Mouse (Mus musculus) neural tube, embryonic 12.5 days (tissue): ENCODE data around the gene Katnal1. TPM values are rescaled to one million over a fixed set of nuclear protein-coding genes. Genes with fewer than 3 reads are reported as not detected.

Source experiments
- ATAC-seq: fragments of 200-750 bp; cut with Nextera tagmentation; 2 replicates; pipeline ENCODE4 v1.8.0; 2017; ENCODE audit warnings: low read depth, mild to moderate bottlenecking, moderate TSS enrichment, moderate library complexity; ENCODE audit not compliant: low FRiP score
- H3K27ac ChIP-seq: fragments of 300-500 bp; sonication (generic); 2 replicates; pipeline ENCODE4 v1.5.1; 2016
- H3K27me3 ChIP-seq: fragments of 300-500 bp; sonication (generic); replicated peaks from 2 replicates; pipeline ENCODE4 v1.6.1; 2016; ENCODE audit warnings: mild to moderate bottlenecking
- H3K36me3 ChIP-seq: fragments of 300-500 bp; sonication (generic); 2 replicates; pipeline ENCODE4 v1.6.1; 2016; ENCODE audit warnings: mild to moderate bottlenecking
- H3K4me1 ChIP-seq: fragments of 300-500 bp; sonication (generic); 2 replicates; pipeline ENCODE4 v1.6.1; 2016
- H3K4me2 ChIP-seq: fragments of 300-500 bp; sonication (generic); replicated peaks from 2 replicates; pipeline ENCODE4 v1.6.1; 2016; ENCODE audit warnings: mild to moderate bottlenecking
- H3K4me3 ChIP-seq: fragments of 300-500 bp; sonication (generic); 2 replicates; pipeline ENCODE4 v1.5.1; 2016
- H3K9ac ChIP-seq: fragments of 300-500 bp; sonication (generic); 2 replicates; pipeline ENCODE4 v1.6.1; 2016; ENCODE audit warnings: mild to moderate bottlenecking
- H3K9me3 ChIP-seq: fragments of 300-500 bp; sonication (generic); 2 replicates; pipeline ENCODE4 v1.6.1; 2016; ENCODE audit warnings: mild to moderate bottlenecking
- WGBS: fragments of 180-500 bp; shearing (Covaris S2); methylation state at CpG from one replicate; pipeline ENCODE4 v1.1.7; 2016; 5-methylcytosine and 5-hydroxymethylcytosine counted together
- polyA plus RNA-seq: library from polyadenylated mRNA; unstranded; fragments of >200 nt; fragmentation: Nextera tagmentation; extraction: Ambion mirVana; gene quantifications from 2 replicates; pipeline ENCODE4 v1.2.1, GENCODE M21; 2016

Katnal1 gene
- polyA plus RNA-seq, 1 experiment from 2014 or later = 36.6 TPM

- Histone ChIP-seq H3K9ac (no peak overlapping the region), H3K36me3 (peaks cover 49% of the 10 kb centered on the region), H3K27me3 (no peaks in the 10 kb centered on the region), H3K4me1 (no peaks in the 10 kb centered on the region), H3K4me2 (no peak overlapping the region), H3K9me3 (no peaks in the 10 kb centered on the region), H3K27ac (no peak overlapping the region), H3K4me3 (no peak overlapping the region)
- no peak for ATAC-seq
- WGBS = 69% methylated on average over 5 of the region's 5 CpGs
These were observed 11.1 kb downstream of the Katnal1 start for GRCm38 (mm10) chr5:148918049-148918448.

GRCm38 (mm10) chr5:148916775-148917174 is 12.3 kb downstream of the Katnal1 start:
- no peak overlapping the region for H3K4me2 ChIP-seq
- no peak overlapping the region for H3K9ac ChIP-seq
- H3K27me3 ChIP-seq = no peaks in the 10 kb centered on the region
- no peak overlapping the region for H3K4me3 ChIP-seq
- H3K27ac ChIP-seq = no peak overlapping the region
- H3K36me3 ChIP-seq = peaks cover 55% of the 10 kb centered on the region
- H3K9me3 ChIP-seq = no peaks in the 10 kb centered on the region
- 86% methylated on average over 6 of the region's 6 CpGs for WGBS
- no peak for ATAC-seq
- no peaks in the 10 kb centered on the region for H3K4me1 ChIP-seq

- Histone ChIP-seq H3K4me3 (no peak overlapping the region), H3K9ac (no peak overlapping the region), H3K4me2 (no peak overlapping the region), H3K36me3 (peaks cover 40% of the 10 kb centered on the region), H3K4me1 (peaks cover 21% of the 10 kb centered on the region), H3K27ac (no peak overlapping the region), H3K9me3 (no peaks in the 10 kb centered on the region), H3K27me3 (no peaks in the 10 kb centered on the region)
- 63% methylated on average over 3 of the region's 3 CpGs for WGBS
- ATAC-seq = no peak
These were observed 16.9 kb downstream of the Katnal1 start for GRCm38 (mm10) chr5:148912262-148912661.

- no peak for ATAC-seq
These were observed 19.1 kb downstream of the Katnal1 start for GRCm38 (mm10) chr5:148910066-148910465.

GRCm38 (mm10) chr5:148909402-148909801 is 19.7 kb downstream of the Katnal1 start:
- Histone ChIP-seq H3K9ac (no peak overlapping the region), H3K4me1 (peaks cover 29% of the 10 kb centered on the region), H3K4me2 (peak overlapping the region; percentile 12; the same call in 1 of the 2 replicates), H3K36me3 (peaks cover 27% of the 10 kb centered on the region), H3K9me3 (no peaks in the 10 kb centered on the region), H3K4me3 (no peak overlapping the region), H3K27ac (no peak overlapping the region), H3K27me3 (no peaks in the 10 kb centered on the region)
- ATAC-seq = no peak
- 34% methylated on average over 6 of the region's 6 CpGs for WGBS

More at GRCm38 (mm10) chr5:148910066-148910465, 19.1 kb downstream of the Katnal1 start:
- no peaks in the 10 kb centered on the region for H3K27me3 ChIP-seq
- H3K4me2 ChIP-seq = no peak overlapping the region
- H3K27ac ChIP-seq = no peak overlapping the region
- H3K9ac ChIP-seq = no peak overlapping the region
- no peaks in the 10 kb centered on the region for H3K9me3 ChIP-seq
- H3K36me3 ChIP-seq = peaks cover 26% of the 10 kb centered on the region
- WGBS = 97% methylated on average over 4 of the region's 4 CpGs
- H3K4me3 ChIP-seq = no peak overlapping the region
- H3K4me1 ChIP-seq = peaks cover 29% of the 10 kb centered on the region

- Histone ChIP-seq H3K9ac (no peak overlapping the region), H3K9me3 (no peaks in the 10 kb centered on the region), H3K4me2 (peak overlapping the region; percentile 12; the same call in 1 of the 2 replicates), H3K4me1 (peaks cover 29% of the 10 kb centered on the region), H3K4me3 (no peak overlapping the region), H3K36me3 (peaks cover 31% of the 10 kb centered on the region), H3K27me3 (no peaks in the 10 kb centered on the region), H3K27ac (no peak overlapping the region; the same call in 1 of the 2 replicates)
- WGBS = 21% methylated on average over 7 of the region's 7 CpGs
- peak; percentile 56 for ATAC-seq
These were observed 20.1 kb downstream of the Katnal1 start for GRCm38 (mm10) chr5:148909057-148909395.

GRCm38 (mm10) chr5:148908191-148909056 is 20.7 kb downstream of the Katnal1 start:
- no peaks in the 10 kb centered on the region for H3K27me3 ChIP-seq
- peak overlapping the region; percentile 12; the same call in 1 of the 2 replicates for H3K4me2 ChIP-seq
- peaks cover 29% of the 10 kb centered on the region for H3K4me1 ChIP-seq
- no peak overlapping the region for H3K9ac ChIP-seq
- H3K36me3 ChIP-seq = peaks cover 31% of the 10 kb centered on the region
- no peak overlapping the region; the same call in 1 of the 2 replicates for H3K27ac ChIP-seq
- H3K4me3 ChIP-seq = no peak overlapping the region
- peak; percentile 57; the same call in 1 of the 2 replicates for ATAC-seq
- WGBS = 61% methylated on average over 17 of the region's 17 CpGs
- H3K9me3 ChIP-seq = no peaks in the 10 kb centered on the region

GRCm38 (mm10) chr5:148906305-148906704 is 22.8 kb downstream of the Katnal1 start:
- WGBS = 87% methylated on average over 4 of the region's 4 CpGs
- H3K9me3 ChIP-seq = no peaks in the 10 kb centered on the region
- ATAC-seq = no peak
- H3K9ac ChIP-seq = no peak overlapping the region
- H3K27ac ChIP-seq = no peak overlapping the region
- H3K36me3 ChIP-seq = peaks cover 30% of the 10 kb centered on the region
- H3K4me2 ChIP-seq = no peak overlapping the region
- no peaks in the 10 kb centered on the region for H3K27me3 ChIP-seq
- peaks cover 29% of the 10 kb centered on the region for H3K4me1 ChIP-seq
- H3K4me3 ChIP-seq = no peak overlapping the region

GRCm38 (mm10) chr5:148904846-148905245 is 24.3 kb downstream of the Katnal1 start:
- Histone ChIP-seq H3K4me3 (no peak overlapping the region), H3K36me3 (peaks cover 26% of the 10 kb centered on the region), H3K4me2 (no peak overlapping the region), H3K9me3 (no peaks in the 10 kb centered on the region), H3K27ac (no peak overlapping the region), H3K9ac (no peak overlapping the region), H3K27me3 (no peaks in the 10 kb centered on the region), H3K4me1 (peaks cover 29% of the 10 kb centered on the region)
- ATAC-seq = no peak
- 77% methylated on average over 6 of the region's 6 CpGs for whole genome bisulfite sequencing

GRCm38 (mm10) chr5:148899361-148899760 is 29.8 kb downstream of the Katnal1 start:
- H3K4me2 ChIP-seq = no peak overlapping the region
- H3K9me3 ChIP-seq = no peaks in the 10 kb centered on the region
- H3K9ac ChIP-seq = no peak overlapping the region
- no peak overlapping the region for H3K27ac ChIP-seq
- no peaks in the 10 kb centered on the region for H3K27me3 ChIP-seq
- ATAC-seq = no peak
- no peak overlapping the region for H3K4me3 ChIP-seq
- peaks cover 10% of the 10 kb centered on the region for H3K4me1 ChIP-seq
- WGBS = 94% methylated on average over 7 of the region's 7 CpGs
- peaks cover 22% of the 10 kb centered on the region for H3K36me3 ChIP-seq

GRCm38 (mm10) chr5:148897941-148898417 is 31.1 kb downstream of the Katnal1 start:
- peaks cover 19% of the 10 kb centered on the region for H3K36me3 ChIP-seq
- WGBS = 79% methylated on average over 12 of the region's 12 CpGs
- H3K4me3 ChIP-seq = no peak overlapping the region
- no peaks in the 10 kb centered on the region for H3K27me3 ChIP-seq
- H3K4me1 ChIP-seq = peaks cover 10% of the 10 kb centered on the region
- no peak overlapping the region for H3K27ac ChIP-seq
- no peak overlapping the region for H3K4me2 ChIP-seq
- H3K9me3 ChIP-seq = no peaks in the 10 kb centered on the region
- no peak overlapping the region for H3K9ac ChIP-seq
- ATAC-seq = no peak

GRCm38 (mm10) chr5:148897069-148897702 is 31.9 kb downstream of the Katnal1 start:
- Histone ChIP-seq H3K4me1 (peaks cover 10% of the 10 kb centered on the region), H3K27me3 (no peaks in the 10 kb centered on the region), H3K36me3 (peaks cover 25% of the 10 kb centered on the region), H3K9me3 (no peaks in the 10 kb centered on the region), H3K4me3 (no peak overlapping the region), H3K9ac (no peak overlapping the region), H3K27ac (no peak overlapping the region), H3K4me2 (no peak overlapping the region)
- 67% methylated on average over 14 of the region's 14 CpGs for WGBS
- ATAC-seq = no peak
